Mouse (Mus musculus) neural tube, embryonic 11.5 days (tissue): Measurements from ENCODE around the gene Slc39a9. TPM values are rescaled to one million over a fixed set of nuclear protein-coding genes. Genes with fewer than 3 reads are reported as not detected.

Source experiments
- ATAC-seq: fragments of 200-750 bp; cut with Nextera tagmentation; 2 replicates; pipeline ENCODE4 v1.8.0; 2017; ENCODE audit warnings: moderate number of reproducible peaks, mild to moderate bottlenecking, moderate TSS enrichment, moderate library complexity; ENCODE audit not compliant: insufficient read depth, low FRiP score, low TSS enrichment
- DNase-seq: peaks from one replicate; pipeline ENCODE4 v3.0.0-alpha.2; 2015; ENCODE audit warnings: low spot score
- H3K27ac ChIP-seq: fragments of 300-500 bp; sonication (generic); 2 replicates; pipeline ENCODE4 v1.5.1; 2014; ENCODE audit warnings: low read depth, mild to moderate bottlenecking, low read length
- H3K27me3 ChIP-seq: fragments of 300-500 bp; sonication (generic); 2 replicates; pipeline ENCODE4 v1.6.1; 2014; ENCODE audit warnings: mild to moderate bottlenecking, low read length, mixed read lengths; ENCODE audit not compliant: control insufficient read depth, insufficient read depth
- H3K36me3 ChIP-seq: fragments of 300-500 bp; sonication (generic); 2 replicates; pipeline ENCODE4 v1.6.1; 2014; ENCODE audit warnings: mild to moderate bottlenecking, low read length, moderate library complexity, mixed read lengths; ENCODE audit not compliant: control insufficient read depth, insufficient read depth
- H3K4me1 ChIP-seq: fragments of 300-500 bp; sonication (generic); 2 replicates; pipeline ENCODE4 v1.6.1; 2014; ENCODE audit warnings: low read length, mixed read lengths; ENCODE audit not compliant: control insufficient read depth, insufficient read depth
- H3K4me2 ChIP-seq: fragments of 300-500 bp; sonication (generic); 2 replicates; pipeline ENCODE4 v1.6.1; 2014; ENCODE audit warnings: low read depth, mild to moderate bottlenecking, moderate library complexity
- H3K4me3 ChIP-seq: fragments of 300-500 bp; sonication (generic); 2 replicates; pipeline ENCODE4 v1.5.1; 2014; ENCODE audit warnings: low read depth, low read length
- H3K9ac ChIP-seq: fragments of 300-500 bp; sonication (generic); 2 replicates; pipeline ENCODE4 v1.6.1; 2014; ENCODE audit warnings: mild to moderate bottlenecking, low read length
- H3K9me3 ChIP-seq: fragments of 300-500 bp; sonication (generic); 2 replicates; pipeline ENCODE4 v1.6.1; 2016; ENCODE audit warnings: low read length; ENCODE audit not compliant: control insufficient read depth
- WGBS: fragments of 180-500 bp; shearing (Covaris S2); extraction: QIAGEN DNeasy Blood & Tissue Kit; methylation state at CpG from one replicate; pipeline ENCODE4 v1.1.7; 2014; 5-methylcytosine and 5-hydroxymethylcytosine counted together
- polyA plus RNA-seq: library from polyadenylated mRNA; unstranded; fragments of >200 nt; fragmentation: Nextera tagmentation; extraction: Ambion mirVana; gene quantifications from 2 replicates; pipeline ENCODE4 v1.2.1, GENCODE M21; 2014

Gene Slc39a9
- polyA plus RNA-seq, 1 experiment from 2014 or later: 31.2 TPM

DNA sequence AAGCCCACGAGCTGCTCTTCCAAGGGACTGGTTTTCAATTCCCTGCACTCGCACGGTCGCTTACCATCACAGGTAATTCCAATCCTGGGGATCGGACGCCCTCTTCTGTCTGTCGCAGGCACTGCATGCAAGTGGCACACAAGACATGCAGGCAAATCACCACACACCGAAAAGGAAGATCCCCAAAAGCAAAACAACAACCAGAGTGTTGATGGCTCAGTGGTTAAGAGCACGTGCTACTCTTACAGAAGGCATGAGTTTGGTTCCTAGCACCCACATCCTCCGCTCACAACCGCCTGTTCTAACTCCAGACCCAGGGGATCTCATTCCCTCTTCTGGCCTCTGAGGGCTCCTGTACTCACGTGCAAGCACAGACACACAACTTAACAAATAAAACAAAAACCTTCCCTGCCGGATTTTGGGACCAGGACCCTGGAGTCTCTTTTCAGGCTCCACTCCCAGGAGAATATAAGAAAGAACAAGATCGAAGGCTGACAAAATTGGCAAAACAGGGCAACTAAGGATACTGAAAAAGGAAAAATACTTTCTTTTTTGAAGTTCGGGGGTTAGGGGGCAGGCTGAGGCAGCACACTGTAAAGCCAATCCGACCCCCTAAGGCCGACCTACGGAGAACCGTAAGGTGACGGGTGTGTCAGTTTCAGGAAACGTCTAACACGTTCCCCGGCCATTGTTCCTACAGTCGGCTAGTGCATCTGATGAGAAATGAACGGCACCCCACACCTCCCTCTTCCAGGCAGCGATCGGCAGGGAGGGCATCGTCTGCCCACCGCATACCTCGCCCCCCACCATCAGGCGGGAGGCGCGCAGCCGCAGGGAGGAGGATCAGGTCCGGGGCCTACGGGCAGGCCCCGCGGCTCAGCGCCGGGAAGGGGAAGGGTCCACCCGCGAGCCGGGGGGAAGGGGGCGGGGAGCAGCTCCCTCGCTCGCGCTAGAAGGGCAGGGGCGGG, 674 bp upstream of the Slc39a9 start:
- ATAC-seq (peak; percentile 43), DNase-seq (peak; percentile 70)
- Histone ChIP-seq H3K36me3 (peaks cover 12% of the 10 kb centered on the region), H3K4me1 (peaks cover 27% of the 10 kb centered on the region), H3K4me2 (peak overlapping the region; percentile 83), H3K27ac (peak overlapping the region; percentile 84), H3K27me3 (no peaks in the 10 kb centered on the region), H3K4me3 (peak overlapping the region; percentile 96), H3K9me3 (no peaks in the 10 kb centered on the region), H3K9ac (peak overlapping the region; percentile 98)
- 2% methylated on average over 45 of the region's 48 CpGs for WGBS

DNA sequence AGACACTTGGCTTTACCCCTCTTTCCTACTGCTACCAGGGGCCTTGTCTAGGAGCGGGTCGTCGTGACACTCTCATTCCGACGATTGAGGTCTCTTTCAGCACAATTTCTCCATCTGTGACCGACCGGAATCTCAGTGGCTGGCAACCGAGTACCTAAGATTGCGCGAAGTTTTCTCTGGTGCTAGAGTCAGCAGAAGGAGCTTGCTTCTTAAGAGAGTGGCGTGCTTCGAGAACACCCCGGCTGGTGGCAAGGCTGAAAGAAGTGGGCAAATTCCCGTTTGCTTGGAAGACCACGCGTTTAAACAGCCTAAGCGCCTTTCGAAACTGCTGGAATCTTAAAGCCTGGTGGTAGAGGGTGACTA, 804 bp downstream of the Slc39a9 start:
- Histone ChIP-seq H3K27me3 (no peaks in the 10 kb centered on the region), H3K36me3 (peaks cover 4% of the 10 kb centered on the region; the same call in 1 of the 2 replicates), H3K4me3 (peak overlapping the region; percentile 96), H3K4me2 (peak overlapping the region; percentile 92), H3K9me3 (no peaks in the 10 kb centered on the region), H3K9ac (peak overlapping the region; percentile 98), H3K27ac (no peak overlapping the region), H3K4me1 (peaks cover 27% of the 10 kb centered on the region)
- WGBS: 10% methylated on average over 18 of the region's 18 CpGs
- no peak for ATAC-seq
- DNase-seq: no peak

DNA sequence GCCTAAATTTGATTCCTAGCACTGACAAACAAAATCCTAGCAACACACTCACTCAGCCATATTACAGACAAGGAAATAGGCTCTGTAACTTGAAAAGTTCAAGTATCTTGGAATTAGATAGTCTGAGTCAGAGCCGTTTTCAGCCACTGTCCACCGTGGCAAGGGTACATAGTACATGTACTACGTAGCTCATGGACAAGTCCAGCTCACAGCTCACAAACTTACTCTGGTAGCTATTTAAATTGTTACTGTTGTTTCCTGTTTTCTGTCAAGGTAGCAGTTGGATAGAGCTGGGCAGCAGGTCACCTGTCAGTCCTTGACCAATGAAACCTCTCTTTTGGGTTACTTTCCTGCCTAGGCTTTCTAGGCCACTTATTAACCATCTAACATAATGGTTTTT, 2.7 kb downstream of the Slc39a9 start:
- DNase-seq: no peak
- Histone ChIP-seq H3K4me1 (peaks cover 27% of the 10 kb centered on the region), H3K4me3 (no peak overlapping the region), H3K27me3 (no peaks in the 10 kb centered on the region), H3K9me3 (no peaks in the 10 kb centered on the region), H3K36me3 (no peaks in the 10 kb centered on the region), H3K9ac (no peak overlapping the region), H3K27ac (no peak overlapping the region), H3K4me2 (no peak overlapping the region; the same call in 1 of the 2 replicates)
- ATAC-seq: no peak
- 96% methylated on average over 3 of the region's 3 CpGs for WGBS

DNA sequence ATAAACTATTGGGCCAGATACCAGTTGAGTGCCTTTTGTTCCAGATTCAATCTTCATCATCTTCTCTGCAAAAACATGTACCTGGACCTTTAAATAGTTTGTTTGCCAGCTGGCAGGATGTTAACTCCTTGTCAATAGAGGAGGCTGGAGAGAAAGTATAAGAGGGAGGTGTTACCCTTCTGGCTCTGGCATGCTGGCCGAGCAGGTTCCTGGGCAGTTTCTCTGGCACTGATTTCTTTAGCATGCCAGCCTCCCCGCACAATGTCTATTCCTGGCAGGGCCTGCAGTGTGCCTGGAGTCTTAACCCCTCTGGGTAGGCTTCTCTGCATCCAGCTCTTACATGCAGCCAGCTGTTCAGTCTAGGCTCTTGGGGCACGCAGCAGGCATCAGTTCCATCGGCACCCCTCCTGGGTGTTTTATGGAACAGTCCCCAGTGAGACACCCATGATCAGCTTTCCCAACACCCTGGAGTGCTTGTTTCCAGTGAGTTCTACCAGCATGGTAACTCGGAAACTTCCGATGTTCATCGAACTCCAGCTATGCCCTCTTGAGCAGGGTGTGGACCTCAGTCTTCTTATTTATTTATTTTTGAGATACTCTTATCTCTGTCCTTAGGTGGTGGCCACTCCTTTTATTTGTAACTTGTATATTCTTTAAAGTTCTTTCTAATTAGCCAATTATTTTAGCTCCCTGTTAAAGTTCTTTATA, 10.4 kb downstream of the Slc39a9 start:
- Histone ChIP-seq H3K4me1 (no peaks in the 10 kb centered on the region), H3K27me3 (no peaks in the 10 kb centered on the region), H3K4me3 (no peak overlapping the region), H3K9ac (no peak overlapping the region), H3K27ac (no peak overlapping the region), H3K9me3 (no peaks in the 10 kb centered on the region), H3K36me3 (no peaks in the 10 kb centered on the region), H3K4me2 (no peak overlapping the region)
- 91% methylated on average over 7 of the region's 7 CpGs for WGBS
- ATAC-seq (no peak), DNase-seq (no peak)

DNA sequence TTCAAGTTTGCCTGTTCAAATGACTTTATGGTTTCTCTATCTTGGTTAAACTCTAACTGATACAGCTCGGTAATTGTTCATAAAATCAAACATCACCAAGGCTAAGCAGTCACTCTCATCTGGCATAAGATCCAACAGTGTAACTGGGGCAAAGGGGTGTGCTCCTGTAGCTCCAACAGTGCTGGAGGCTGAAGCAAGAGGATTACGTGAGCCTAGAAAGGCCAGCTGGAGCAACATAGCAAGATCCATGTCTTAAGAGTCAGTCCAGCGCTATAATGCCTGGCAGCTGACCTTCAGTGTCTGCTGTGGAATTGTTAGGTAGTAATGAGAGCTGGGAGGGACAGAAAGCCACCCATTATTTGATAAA, 11.0 kb downstream of the Slc39a9 start:
- Histone ChIP-seq H3K27me3 (no peaks in the 10 kb centered on the region), H3K4me1 (no peaks in the 10 kb centered on the region), H3K36me3 (no peaks in the 10 kb centered on the region), H3K9ac (no peak overlapping the region), H3K4me2 (no peak overlapping the region), H3K9me3 (no peaks in the 10 kb centered on the region), H3K27ac (no peak overlapping the region), H3K4me3 (no peak overlapping the region)
- no peak for DNase-seq
- ATAC-seq: no peak
- WGBS: 93% methylated on average over 3 of the region's 3 CpGs

DNA sequence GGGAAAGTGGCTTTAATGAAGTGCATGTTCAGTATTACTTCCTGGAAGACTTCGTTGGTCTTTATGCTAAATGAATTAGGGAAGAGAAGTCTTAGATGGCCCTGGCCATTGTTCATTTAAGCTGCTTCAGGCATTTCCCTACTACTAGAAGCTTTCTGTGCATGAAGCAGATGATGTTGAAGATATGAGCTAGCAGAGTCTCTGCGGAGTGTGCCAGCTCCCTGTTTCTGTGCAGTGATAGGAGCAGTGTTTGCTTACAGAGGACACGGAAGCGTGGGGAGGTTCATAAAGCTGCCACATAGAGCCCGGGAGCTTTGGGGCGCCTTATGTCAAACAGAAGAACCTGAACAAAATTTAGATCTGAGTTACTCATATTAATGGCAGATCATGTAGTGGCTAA, 15.0 kb downstream of the Slc39a9 start:
- Histone ChIP-seq H3K27me3 (no peaks in the 10 kb centered on the region), H3K9ac (no peak overlapping the region), H3K9me3 (no peaks in the 10 kb centered on the region), H3K27ac (no peak overlapping the region), H3K36me3 (no peaks in the 10 kb centered on the region), H3K4me2 (no peak overlapping the region), H3K4me3 (no peak overlapping the region), H3K4me1 (no peaks in the 10 kb centered on the region)
- DNase-seq (no peak), ATAC-seq (no peak)
- 92% methylated on average over 6 of the region's 6 CpGs for WGBS

DNA sequence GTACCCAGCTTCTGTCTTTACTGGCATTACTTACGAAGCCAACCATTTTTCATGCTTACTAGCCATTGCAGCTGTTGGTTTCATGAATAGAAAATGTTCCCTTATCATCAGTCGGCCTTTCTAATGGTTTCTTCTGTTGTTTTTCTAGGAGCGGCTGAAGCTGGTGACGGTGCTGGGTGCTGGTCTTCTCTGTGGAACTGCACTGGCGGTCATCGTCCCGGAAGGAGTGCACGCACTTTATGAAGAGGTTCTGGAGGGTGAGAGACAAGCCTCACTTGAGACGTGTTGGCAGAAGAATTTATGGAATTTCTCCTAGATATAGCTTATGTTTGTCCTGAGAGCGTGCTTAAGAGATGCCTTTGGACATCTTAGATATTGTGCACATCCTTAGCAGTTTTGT, 18.6 kb downstream of the Slc39a9 start:
- WGBS: 95% methylated on average over 10 of the region's 10 CpGs
- no peaks in the 10 kb centered on the region; the same call in 1 of the 2 replicates for H3K36me3 ChIP-seq

DNA sequence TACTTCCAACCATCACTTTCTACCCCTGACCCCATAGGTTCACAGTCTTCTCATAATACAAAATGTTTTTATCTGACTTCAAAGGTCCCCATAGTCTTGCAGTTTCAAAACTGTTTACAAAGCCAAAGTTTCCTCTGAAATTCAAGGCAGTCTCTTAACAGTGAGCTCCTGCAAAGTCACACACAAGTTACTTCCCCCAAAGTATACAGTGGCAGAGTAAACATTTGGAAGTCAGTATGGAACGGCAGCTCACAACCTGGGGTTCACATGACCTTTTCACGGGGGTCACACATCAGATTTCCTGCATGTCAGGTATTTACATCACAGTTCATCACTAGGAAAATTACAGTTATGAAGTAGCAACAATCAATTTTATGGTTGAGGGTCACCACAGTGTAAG, 20.3 kb downstream of the Slc39a9 start:
- ATAC-seq: no peak
- Histone ChIP-seq H3K27me3 (no peaks in the 10 kb centered on the region), H3K9me3 (no peaks in the 10 kb centered on the region), H3K9ac (no peak overlapping the region), H3K4me2 (no peak overlapping the region), H3K27ac (no peak overlapping the region), H3K4me1 (no peaks in the 10 kb centered on the region), H3K4me3 (no peak overlapping the region), H3K36me3 (no peaks in the 10 kb centered on the region; the same call in 1 of the 2 replicates)
- 87% methylated on average over 2 of the region's 2 CpGs for WGBS
- no peak for DNase-seq

More for the DNA sequence above, 18.6 kb downstream of the Slc39a9 start:
- Histone ChIP-seq H3K4me1 (no peaks in the 10 kb centered on the region), H3K27ac (no peak overlapping the region), H3K27me3 (no peaks in the 10 kb centered on the region), H3K9ac (no peak overlapping the region), H3K4me2 (no peak overlapping the region), H3K4me3 (no peak overlapping the region), H3K9me3 (no peaks in the 10 kb centered on the region)
- ATAC-seq (no peak), DNase-seq (no peak)
